Mouse (Mus musculus) CD4-positive naive resting alpha-beta T cell, adult 76 days (primary cell): ENCODE data around the gene Laptm4a. TPM values are rescaled to one million over a fixed set of nuclear protein-coding genes. Genes with fewer than 3 reads are reported as not detected.

Source experiments
- total RNA-seq: library from RNA; stranded (reverse); gene quantifications from one replicate; pipeline ENCODE4 v1.2.4, GENCODE M21; 2023

The Laptm4a gene
- 80.6 TPM for total RNA-seq

DNA sequence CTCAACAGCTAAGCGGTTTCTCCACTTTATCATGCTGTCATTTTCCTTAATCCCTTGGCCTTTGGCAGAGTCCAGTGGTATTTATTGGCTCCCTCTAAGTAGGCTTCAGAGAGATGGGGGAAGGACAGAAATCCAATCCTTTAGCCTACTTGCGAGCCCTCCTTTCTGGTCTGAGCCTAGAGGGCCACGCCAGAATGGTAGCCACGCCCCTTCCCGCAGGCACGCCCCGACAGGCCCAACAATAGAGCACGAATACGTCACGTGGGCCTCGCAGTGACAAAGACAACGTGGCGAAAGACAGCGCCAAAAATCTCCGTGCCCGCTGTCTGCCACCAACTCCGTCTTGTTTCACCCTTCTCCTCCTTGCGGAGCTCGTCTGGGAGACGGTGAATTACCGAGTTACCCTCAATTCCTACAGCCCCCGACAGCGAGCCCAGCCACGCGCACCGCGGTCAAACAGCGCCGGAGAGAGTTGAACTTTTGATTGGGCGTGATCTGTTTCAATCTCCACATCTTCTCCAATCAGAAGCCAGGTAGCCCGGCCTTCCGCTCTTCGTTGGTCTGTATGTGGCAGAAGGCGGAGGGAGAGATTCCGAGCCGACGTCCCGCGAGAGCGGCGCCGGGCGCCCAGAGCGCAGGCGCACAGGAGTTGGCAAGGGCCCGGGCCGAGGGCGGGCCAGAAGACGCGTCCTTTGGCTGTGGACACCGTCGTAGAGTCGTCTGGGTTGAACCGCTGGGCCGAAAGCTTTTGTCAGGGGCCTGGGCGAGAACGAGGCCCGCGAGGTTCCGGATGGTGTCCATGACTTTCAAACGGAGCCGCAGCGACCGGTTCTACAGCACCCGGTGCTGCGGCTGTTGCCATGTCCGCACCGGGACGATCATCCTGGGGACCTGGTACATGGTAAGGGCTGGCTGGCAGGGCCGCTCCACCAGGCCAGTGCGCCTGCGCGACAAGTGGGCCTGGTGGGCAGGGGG is at the start of gene Laptm4a:
Laptm4a (plus strand) TSS at position 271 of the 975 bp plus-strand sequence.

DNA sequence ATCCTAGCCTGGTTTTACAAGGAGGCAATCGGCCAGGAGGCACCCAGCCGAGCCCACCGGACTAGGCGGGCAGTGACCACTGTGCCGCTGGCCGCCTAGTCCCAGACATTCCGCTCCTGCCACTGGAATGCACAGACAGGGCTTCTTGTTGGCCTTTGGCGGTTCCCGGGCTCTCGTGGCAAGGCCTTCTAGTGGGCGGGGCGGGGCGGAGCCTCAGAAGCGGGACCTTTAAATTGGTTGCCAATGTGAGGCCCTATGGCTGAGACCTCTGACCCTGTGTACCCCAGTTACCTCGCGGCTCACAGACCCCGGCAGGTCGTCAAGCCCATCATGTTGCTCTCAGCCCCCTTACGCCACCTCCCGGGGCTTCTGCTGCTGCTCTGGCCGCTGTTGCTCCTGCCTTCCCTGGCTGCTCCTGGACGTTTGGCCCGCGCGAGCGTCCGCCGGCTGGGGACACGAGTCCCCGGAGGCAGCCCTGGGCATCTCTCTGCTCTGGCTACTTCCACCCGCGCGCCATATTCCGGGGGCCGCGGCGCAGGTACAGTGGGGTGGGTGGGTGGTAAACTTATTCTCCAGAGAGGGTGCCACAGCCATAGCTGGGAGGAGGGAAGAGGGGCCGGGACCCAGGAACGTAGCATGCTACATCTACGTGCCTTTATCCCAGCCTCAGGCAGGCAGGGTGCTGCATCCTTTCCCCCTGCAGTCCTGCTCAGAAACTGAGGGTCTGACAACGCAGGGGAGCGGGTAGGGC is 26.4 kb downstream of the Laptm4a start, which contains the start of gene Matn3:
Matn3 (plus strand) TSS at position 216 of the 751 bp plus-strand sequence.

DNA sequence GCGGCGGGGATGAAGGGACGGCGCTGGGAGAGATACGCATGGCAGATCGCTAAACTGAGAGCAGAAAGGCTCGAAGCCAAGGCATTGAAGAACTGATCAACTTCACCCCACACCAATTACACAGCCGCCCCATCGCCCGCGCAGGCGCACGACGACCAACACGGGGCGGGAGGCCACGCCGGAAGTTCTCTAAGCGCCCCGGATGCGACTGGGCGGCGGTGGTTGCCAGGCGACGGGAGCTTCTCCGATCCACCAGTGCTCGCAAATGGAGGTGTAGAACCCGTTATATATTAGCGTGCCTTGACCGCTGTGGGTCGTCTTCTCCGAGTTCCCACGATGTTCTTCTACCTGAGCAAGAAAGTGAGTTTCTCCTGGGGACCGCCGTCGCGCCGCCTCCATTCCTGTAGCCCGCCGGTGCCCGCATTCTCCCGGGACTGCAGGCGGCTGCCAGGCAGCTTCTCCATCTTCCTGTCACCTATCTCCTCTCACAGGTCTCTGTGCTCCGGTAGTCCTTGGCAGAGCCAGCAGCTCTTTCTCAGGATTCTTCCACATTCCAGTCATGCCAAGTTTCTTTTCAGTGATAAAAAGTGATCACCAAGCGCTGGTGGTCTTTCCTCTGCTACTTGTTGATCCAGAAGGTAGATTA is 52.5 kb downstream of the Laptm4a start, which contains the start of gene Wdr35:
Wdr35 (plus strand) TSS at position 73 of the 646 bp plus-strand sequence.

Other genes starting within 250 kb of the Laptm4a start
- gene Pum2, start 247.5 kb upstream of the Laptm4a start, total RNA-seq: 242 TPM
- gene Sdc1, start 150.3 kb upstream of the Laptm4a start, total RNA-seq: 1.6 TPM
- not detected for gene Matn3, start 26.3 kb downstream of the Laptm4a start, total RNA-seq
- 0.85 TPM for gene Wdr35, start 52.2 kb downstream of the Laptm4a start, total RNA-seq
- 10.3 TPM for gene Ttc32, start 108.3 kb downstream of the Laptm4a start, total RNA-seq